Mouse (Mus musculus): Measurements from ENCODE around the gene Sh3bgrl3. TPM values are rescaled to one million over a fixed set of nuclear protein-coding genes. Genes with fewer than 3 reads are reported as not detected.

Sh3bgrl3 gene
- polyA plus RNA-seq, 1 experiment: 1,207 TPM

GRCm38 (mm10) chr4:134108196-134108595, 20.4 kb downstream of the Sh3bgrl3 start:
- TF ChIP-seq CTCF (IDR thresholded peaks at IDR 0.05; ENCODE audit: insufficient read depth, low read depth, low read length) (no peak), POLR2A (IDR thresholded peaks at IDR 0.05; ENCODE audit: insufficient read depth, low read depth, low read length) (no peak)
- H3K4me3 ChIP-seq (ENCODE audit: insufficient read depth, low read depth, low read length): no peak overlapping the region
- 74% methylated on average over 5 of the region's 5 CpGs for WGBS
- peaks cover 17% of the 10 kb centered on the region for H3K4me1 ChIP-seq (ENCODE audit: control insufficient read depth, insufficient read depth, low read length)
- H3K27ac ChIP-seq (ENCODE audit: insufficient read depth, low read depth, low read length): no peak overlapping the region

GRCm38 (mm10) chr4:134107730-134108129, 20.9 kb downstream of the Sh3bgrl3 start:
- Histone ChIP-seq H3K4me1 (ENCODE audit: control insufficient read depth, insufficient read depth, low read length) (peaks cover 12% of the 10 kb centered on the region), H3K27ac (ENCODE audit: insufficient read depth, low read depth, low read length) (no peak overlapping the region), H3K4me3 (ENCODE audit: insufficient read depth, low read depth, low read length) (no peak overlapping the region)
- TF ChIP-seq POLR2A (IDR thresholded peaks at IDR 0.05; ENCODE audit: insufficient read depth, low read depth, low read length): no peak
- no peak for TF ChIP-seq CTCF (IDR thresholded peaks at IDR 0.05; ENCODE audit: insufficient read depth, low read depth, low read length)
- WGBS: 68% methylated on average over 7 of the region's 7 CpGs

GRCm38 (mm10) chr4:134106105-134106504, 22.5 kb downstream of the Sh3bgrl3 start:
- TF ChIP-seq CTCF (IDR thresholded peaks at IDR 0.05; ENCODE audit: insufficient read depth, low read depth, low read length) (no peak), POLR2A (IDR thresholded peaks at IDR 0.05; ENCODE audit: insufficient read depth, low read depth, low read length) (no peak)
- WGBS: 86% methylated on average over 7 of the region's 7 CpGs
- no peak overlapping the region for H3K4me3 ChIP-seq (ENCODE audit: insufficient read depth, low read depth, low read length)
- no peak overlapping the region for H3K27ac ChIP-seq (ENCODE audit: insufficient read depth, low read depth, low read length)
- peaks cover 7% of the 10 kb centered on the region for H3K4me1 ChIP-seq (ENCODE audit: control insufficient read depth, insufficient read depth, low read length)

GRCm38 (mm10) chr4:134102742-134103119, 25.9 kb downstream of the Sh3bgrl3 start:
- WGBS: 2% methylated on average over 21 of the region's 21 CpGs
- H3K4me3 ChIP-seq (ENCODE audit: insufficient read depth, low read depth, low read length): peak overlapping the region; percentile 79
- peaks cover 2% of the 10 kb centered on the region for H3K4me1 ChIP-seq (ENCODE audit: control insufficient read depth, insufficient read depth, low read length)
- H3K27ac ChIP-seq (ENCODE audit: insufficient read depth, low read depth, low read length): no peak overlapping the region
- TF ChIP-seq POLR2A (IDR thresholded peaks at IDR 0.05; ENCODE audit: insufficient read depth, low read depth, low read length) (no peak), CTCF (IDR thresholded peaks at IDR 0.05; ENCODE audit: insufficient read depth, low read depth, low read length) (no peak)

GRCm38 (mm10) chr4:134101979-134102741, 26.4 kb downstream of the Sh3bgrl3 start, which contains the start of gene Ubxn11:
Gene Ubxn11, plus strand, starts transcription at chr4:134102570.
- no peak within 1 kb of the TSS for H3K27ac ChIP-seq (ENCODE audit: insufficient read depth, low read depth, low read length)
- no peaks in the 10 kb centered on the region; the same call in 1 of the 2 replicates for H3K4me1 ChIP-seq (ENCODE audit: control insufficient read depth, insufficient read depth, low read length)
- TF ChIP-seq POLR2A (IDR thresholded peaks at IDR 0.05; ENCODE audit: insufficient read depth, low read depth, low read length) (peak; percentile 43; the same call in 1 of the 2 replicates), CTCF (IDR thresholded peaks at IDR 0.05; ENCODE audit: insufficient read depth, low read depth, low read length) (no peak)
- WGBS: 18% methylated on average over 34 of the region's 34 CpGs
- peak within 1 kb of the TSS; percentile 79 for H3K4me3 ChIP-seq (ENCODE audit: insufficient read depth, low read depth, low read length)

GRCm38 (mm10) chr4:134100245-134100644, 28.3 kb downstream of the Sh3bgrl3 start:
- 83% methylated on average over 4 of the region's 4 CpGs for WGBS
- H3K27ac ChIP-seq (ENCODE audit: insufficient read depth, low read depth, low read length): no peak overlapping the region
- H3K4me1 ChIP-seq (ENCODE audit: control insufficient read depth, insufficient read depth, low read length): no peaks in the 10 kb centered on the region; the same call in 1 of the 2 replicates
- no peak for TF ChIP-seq CTCF (IDR thresholded peaks at IDR 0.05; ENCODE audit: insufficient read depth, low read depth, low read length)
- H3K4me3 ChIP-seq (ENCODE audit: insufficient read depth, low read depth, low read length): no peak overlapping the region

- Histone ChIP-seq H3K27ac (ENCODE audit: insufficient read depth, low read depth, low read length) (peak overlapping the region; percentile 46), H3K4me3 (ENCODE audit: insufficient read depth, low read depth, low read length) (no peak overlapping the region), H3K4me1 (ENCODE audit: control insufficient read depth, insufficient read depth, low read length) (no peaks in the 10 kb centered on the region)
- WGBS: 71% methylated on average over 8 of the region's 8 CpGs
- TF ChIP-seq POLR2A (IDR thresholded peaks at IDR 0.05; ENCODE audit: insufficient read depth, low read depth, low read length) (no peak), CTCF (IDR thresholded peaks at IDR 0.05; ENCODE audit: insufficient read depth, low read depth, low read length) (no peak)
Observed at GRCm38 (mm10) chr4:134098628-134099027, 30.0 kb downstream of the Sh3bgrl3 start.

- TF ChIP-seq POLR2A (IDR thresholded peaks at IDR 0.05; ENCODE audit: insufficient read depth, low read depth, low read length): no peak
- no peak for TF ChIP-seq CTCF (IDR thresholded peaks at IDR 0.05; ENCODE audit: insufficient read depth, low read depth, low read length)
- H3K27ac ChIP-seq (ENCODE audit: insufficient read depth, low read depth, low read length): no peak overlapping the region
- H3K4me3 ChIP-seq (ENCODE audit: insufficient read depth, low read depth, low read length): no peak overlapping the region
- WGBS: 78% methylated on average over 5 of the region's 5 CpGs
- no peaks in the 10 kb centered on the region for H3K4me1 ChIP-seq (ENCODE audit: control insufficient read depth, insufficient read depth, low read length)
Observed at GRCm38 (mm10) chr4:134097015-134097608, 31.5 kb downstream of the Sh3bgrl3 start.

GRCm38 (mm10) chr4:134096120-134096519, 32.5 kb downstream of the Sh3bgrl3 start:
- H3K4me1 ChIP-seq (ENCODE audit: control insufficient read depth, insufficient read depth, low read length): no peaks in the 10 kb centered on the region
- 83% methylated on average over 3 of the region's 3 CpGs for WGBS
- H3K27ac ChIP-seq (ENCODE audit: insufficient read depth, low read depth, low read length): no peak overlapping the region
- TF ChIP-seq POLR2A (IDR thresholded peaks at IDR 0.05; ENCODE audit: insufficient read depth, low read depth, low read length) (no peak), CTCF (IDR thresholded peaks at IDR 0.05; ENCODE audit: insufficient read depth, low read depth, low read length) (no peak)
- no peak overlapping the region for H3K4me3 ChIP-seq (ENCODE audit: insufficient read depth, low read depth, low read length)

All from olfactory bulb, adult 2 months (tissue).